Mouse (Mus musculus): ENCODE measurements around the gene Prl4a1.
"Not testable (repeated sequence)": the region's sequence is repeated elsewhere in the genome, so short reads cannot be mapped to it uniquely, and the experiment has no call there.

Prl4a1 gene

GRCm38 (mm10) chr13:28015912-28016311 is at the start of gene Prl4a1:
Gene Prl4a1 (plus strand): TSS chr13:28016212.
- DNase-seq = no peak

DNA sequence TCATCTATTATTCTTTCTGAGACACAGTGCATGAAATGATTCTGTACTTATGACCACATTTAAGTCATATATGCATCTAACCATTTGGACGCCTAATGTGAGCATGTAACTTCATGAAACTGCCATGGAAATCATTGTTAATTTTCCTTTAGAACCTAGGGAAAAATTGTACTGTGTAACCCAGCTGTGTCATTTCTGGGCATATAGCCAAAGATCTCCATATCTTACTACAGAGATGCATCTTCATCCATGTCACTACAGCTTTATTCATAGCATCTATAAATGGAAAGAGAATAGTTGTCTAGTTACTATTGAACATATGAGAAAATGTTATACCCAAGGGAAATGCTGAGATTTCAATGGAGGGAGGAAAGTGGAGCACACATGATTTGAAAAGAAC is 43.1 kb upstream of the Prl4a1 start:
- DNase-seq = no peak

- not testable (repeated sequence) for DNase-seq
Observed at GRCm38 (mm10) chr13:27974281-27974680, 41.7 kb upstream of the Prl4a1 start.

- no peak for DNase-seq
Observed at GRCm38 (mm10) chr13:27977646-27978045, 38.4 kb upstream of the Prl4a1 start.

GRCm38 (mm10) chr13:27996557-27996956 is 19.5 kb upstream of the Prl4a1 start:
- not testable (repeated sequence) for DNase-seq

- DNase-seq = no peak
Observed at GRCm38 (mm10) chr13:28029330-28029729, 13.3 kb downstream of the Prl4a1 start.

DNA sequence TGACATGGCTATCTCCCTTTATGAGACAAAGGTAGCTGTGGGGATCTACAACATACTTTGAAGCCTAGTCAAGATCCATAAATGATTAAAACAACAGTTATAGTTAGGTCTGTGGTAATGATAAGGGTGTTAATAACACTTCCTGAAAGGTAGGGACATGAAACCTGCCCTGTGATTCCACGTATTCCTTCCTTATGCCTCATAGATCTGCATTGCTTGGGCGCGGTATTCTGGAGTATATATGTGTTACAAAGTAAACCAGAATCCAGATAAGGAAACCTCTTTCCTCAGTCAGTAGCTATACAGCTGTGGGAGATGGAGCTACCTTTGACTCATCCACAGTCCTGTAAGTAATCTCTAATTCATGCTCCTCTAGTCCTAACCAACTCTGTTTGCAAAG is 53.3 kb downstream of the Prl4a1 start:
- DNase-seq = no peak

All from right cerebral cortex, postnatal 4 days (tissue).